Mouse (Mus musculus) kidney, adult 2 months (tissue): Measurements from ENCODE around the gene R3hdm4. TPM values are rescaled to one million over a fixed set of nuclear protein-coding genes. Genes with fewer than 3 reads are reported as not detected.
A peak's percentile ranks its signal among the peaks of the same experiment; 100 is the strongest.
"Not testable (repeated sequence)": the region's sequence is repeated elsewhere in the genome, so short reads cannot be mapped to it uniquely, and the experiment has no call there.

Experiments
- DNase-seq: peaks from one replicate; pipeline ENCODE4 v3.0.0; 2021
- H3K27ac ChIP-seq: fragments of 200-500 bp; 2 replicates; pipeline ENCODE4 v1.5.1; 2012; ENCODE audit warnings: low read depth, low read length, control low read depth, inconsistent platforms; ENCODE audit not compliant: insufficient read depth
- H3K27me3 ChIP-seq: fragments of 200-500 bp; replicated peaks from 2 replicates; pipeline ENCODE4 v1.6.1; 2012; ENCODE audit warnings: mild to moderate bottlenecking, moderate library complexity, low read length, inconsistent platforms; ENCODE audit not compliant: control insufficient read depth, insufficient read depth
- H3K36me3 ChIP-seq: fragments of 200-500 bp; 2 replicates; pipeline ENCODE4 v1.6.1; 2012; ENCODE audit warnings: mild to moderate bottlenecking, moderate library complexity, low read length, inconsistent platforms; ENCODE audit not compliant: control insufficient read depth, insufficient read depth
- H3K4me1 ChIP-seq: fragments of 200-500 bp; 2 replicates; pipeline ENCODE4 v1.6.1; 2011; ENCODE audit warnings: low read length; ENCODE audit not compliant: control insufficient read depth, insufficient read depth
- H3K4me3 ChIP-seq: fragments of 200-500 bp; 2 replicates; pipeline ENCODE4 v1.5.1; 2011; ENCODE audit warnings: mild to moderate bottlenecking, low read depth, low read length, control low read depth; ENCODE audit not compliant: insufficient read depth
- CTCF ChIP-seq: fragments of 200-500 bp; conservative IDR thresholded peaks from 2 replicates; pipeline ENCODE4 v1.5.1; 2011; ENCODE audit warnings: low read depth, mild to moderate bottlenecking, control low read depth, low read length, moderate library complexity, mixed read lengths; ENCODE audit not compliant: insufficient read depth, insufficient read length
- POLR2A ChIP-seq: fragments of 200-500 bp; IDR thresholded peaks from one replicate; pipeline ENCODE4 v1.6.1; 2011; ENCODE audit warnings: low read depth, low read length, control low read depth
- WGBS: fragments of 180-500 bp; shearing (Covaris S2); methylation state at CpG from one replicate; pipeline ENCODE4 v1.1.7; 2018; 5-methylcytosine and 5-hydroxymethylcytosine counted together
- polyA plus RNA-seq: library from polyadenylated mRNA; depleted of rRNA; stranded (reverse); fragments of >200 nt; gene quantifications from 2 replicates; pipeline ENCODE4 v1.2.3, GENCODE M21; 2012

Gene R3hdm4
- polyA plus RNA-seq, 1 experiment = 154 TPM

- Histone ChIP-seq H3K4me1 (no peaks in the 10 kb centered on the region), H3K4me3 (no peak within 1 kb of the TSS), H3K27me3 (no peaks in the 10 kb centered on the region), H3K36me3 (no peaks in the 10 kb centered on the region), H3K27ac (no peak within 1 kb of the TSS)
- WGBS = 47% methylated on average over 5 of the region's 5 CpGs
- DNase-seq = no peak
- TF ChIP-seq CTCF (no peak), POLR2A (no peak)
Measured at GRCm38 (mm10) chr10:79890670-79891069, 30.3 kb downstream of the R3hdm4 start, which contains the start of gene Cfd. TSS of gene Cfd (plus strand) at chr10:79890853.

DNA sequence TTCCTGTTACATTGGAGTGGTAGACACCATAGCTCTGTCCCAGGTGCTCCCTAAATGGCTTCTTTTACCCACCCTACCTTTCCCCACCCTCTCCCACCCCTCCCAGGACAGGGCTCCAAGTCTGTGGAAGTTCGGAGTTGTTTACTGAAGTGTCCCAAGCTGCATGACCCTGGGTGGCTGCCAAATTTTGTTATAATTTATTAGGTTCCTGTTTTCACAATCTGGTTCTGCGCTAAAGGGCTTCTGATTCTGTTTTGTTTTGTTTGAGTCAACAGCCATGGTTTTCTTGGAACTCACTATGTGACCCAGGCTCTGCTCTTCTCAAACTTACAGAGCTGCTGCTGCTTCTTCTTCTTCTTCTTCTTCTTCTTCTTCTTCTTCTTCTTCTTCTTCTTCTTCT is 31.6 kb downstream of the R3hdm4 start:
- H3K27ac ChIP-seq = no peak overlapping the region
- no peaks in the 10 kb centered on the region for H3K4me1 ChIP-seq
- no peak for TF ChIP-seq CTCF
- TF ChIP-seq POLR2A = no peak
- no peaks in the 10 kb centered on the region for H3K27me3 ChIP-seq
- H3K36me3 ChIP-seq = no peaks in the 10 kb centered on the region
- H3K4me3 ChIP-seq = no peak overlapping the region
- WGBS = 21% methylated on average over 2 of the region's 2 CpGs
- DNase-seq = peak; percentile 86

DNA sequence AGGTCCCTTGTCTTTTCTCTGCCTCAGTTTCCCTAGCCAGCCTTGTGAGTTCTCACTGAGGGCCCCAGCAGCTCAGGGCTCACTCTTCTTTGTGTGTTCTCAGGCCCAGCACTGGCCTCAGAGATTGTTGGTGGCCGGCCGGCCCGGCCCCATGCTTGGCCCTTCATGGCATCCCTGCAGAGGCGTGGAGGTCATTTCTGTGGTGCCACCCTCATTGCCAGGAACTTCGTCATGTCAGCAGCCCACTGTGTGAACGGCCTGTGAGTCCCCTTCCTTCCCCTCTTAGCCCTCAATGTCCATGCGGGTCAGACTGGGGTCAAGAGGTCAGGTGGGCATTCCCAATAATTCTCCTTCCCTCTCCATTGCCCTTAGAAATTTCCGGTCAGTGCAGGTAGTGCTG is 34.4 kb downstream of the R3hdm4 start:
- Histone ChIP-seq H3K36me3 (no peaks in the 10 kb centered on the region), H3K27ac (no peak overlapping the region), H3K4me1 (no peaks in the 10 kb centered on the region), H3K27me3 (no peaks in the 10 kb centered on the region), H3K4me3 (no peak overlapping the region)
- WGBS = 89% methylated on average over 8 of the region's 8 CpGs
- no peak for TF ChIP-seq POLR2A
- no peak for TF ChIP-seq CTCF
- no peak for DNase-seq

- Histone ChIP-seq H3K4me3 (no peak within 1 kb of the TSS), H3K27me3 (no peaks in the 10 kb centered on the region), H3K27ac (no peak within 1 kb of the TSS), H3K4me1 (no peaks in the 10 kb centered on the region), H3K36me3 (no peaks in the 10 kb centered on the region)
- DNase-seq = no peak
- WGBS = 81% methylated on average over 6 of the region's 6 CpGs
- no peak for TF ChIP-seq POLR2A
- TF ChIP-seq CTCF = no peak
Measured at GRCm38 (mm10) chr10:79886054-79886453, 35.0 kb downstream of the R3hdm4 start, which contains the start of gene Elane. TSS of gene Elane (plus strand) at chr10:79886247.

GRCm38 (mm10) chr10:79884938-79885337 is 36.1 kb downstream of the R3hdm4 start:
- not testable (repeated sequence) for H3K4me1 ChIP-seq, H3K27me3 ChIP-seq, H3K4me3 ChIP-seq, H3K36me3 ChIP-seq, H3K27ac ChIP-seq, DNase-seq
- whole genome bisulfite sequencing = 52% methylated on average over 3 of the region's 3 CpGs

DNA sequence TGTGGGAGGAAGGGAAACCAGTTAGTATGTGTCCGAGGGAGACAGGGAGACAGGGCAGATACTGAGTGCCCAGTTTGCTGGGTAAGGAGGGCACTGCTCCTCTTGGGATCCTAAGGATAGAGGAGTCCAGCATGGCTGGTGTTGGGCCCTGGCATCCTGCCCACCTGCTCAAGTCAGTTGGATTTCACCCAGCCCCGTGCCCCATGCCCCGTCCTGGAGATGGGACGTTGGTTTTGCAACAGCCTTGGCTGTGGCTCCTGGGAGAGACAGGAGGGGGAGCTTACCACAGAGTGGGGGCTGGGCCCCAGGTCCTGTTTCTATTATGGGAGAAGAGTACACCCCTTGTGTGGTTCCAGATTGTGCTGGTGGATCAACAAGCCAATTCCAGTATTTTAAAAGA is 36.6 kb downstream of the R3hdm4 start:
- no peak overlapping the region for H3K4me3 ChIP-seq
- H3K27ac ChIP-seq = no peak overlapping the region
- DNase-seq = peak; percentile 92

GRCm38 (mm10) chr10:79883297-79884084 is 37.5 kb downstream of the R3hdm4 start:
- 23% methylated on average over 22 of the region's 22 CpGs for WGBS
- Histone ChIP-seq H3K36me3 (no peaks in the 10 kb centered on the region), H3K4me3 (no peak overlapping the region), H3K27ac (no peak overlapping the region), H3K27me3 (no peaks in the 10 kb centered on the region), H3K4me1 (0 out of 2 replicates have a peak, but pooled peaks cover 3% of the 10 kb centered on the region)
- peak; percentile 89 for DNase-seq
- peak; percentile 86 for TF ChIP-seq CTCF
- TF ChIP-seq POLR2A = no peak

More for the DNA sequence above, 36.6 kb downstream of the R3hdm4 start:
- WGBS = 26% methylated on average over 4 of the region's 4 CpGs
- TF ChIP-seq POLR2A (no peak), CTCF (no peak)
- Histone ChIP-seq H3K27me3 (no peaks in the 10 kb centered on the region), H3K36me3 (no peaks in the 10 kb centered on the region), H3K4me1 (0 out of 2 replicates have a peak, but pooled peaks cover 3% of the 10 kb centered on the region)
